Mouse (Mus musculus) liver, adult 2 months (tissue): ENCODE data around the gene Tm4sf5.

Source experiments
- CTCF ChIP-seq: fragments of 200-500 bp; IDR thresholded peaks from 2 replicates; pipeline ENCODE4 v1.5.1; 2011; ENCODE audit warnings: low read depth, low read length, control low read depth
- POLR2A ChIP-seq: fragments of 200-500 bp; IDR thresholded peaks from 2 replicates; pipeline ENCODE4 v1.6.1; 2011; ENCODE audit warnings: low read length, control low read depth; ENCODE audit not compliant: insufficient read depth; ENCODE audit errors: extremely low read depth

GRCm38 (mm10) chr11:70539423-70539822, 34.4 kb downstream of the Tm4sf5 start:
- TF ChIP-seq POLR2A (no peak), CTCF (no peak)
